Mouse (Mus musculus): ENCODE measurements at regions not wholly inside any gene's neighbourhood (a gene's known extent, or its start where the extent isn't known, plus 50 kb on each side); places are given as distances from the start of the nearest gene placed in this dataset.

GRCm38 (mm10) chr13:112062024-112062423 is 226.2 kb upstream of the Ankrd55 start:
- Histone ChIP-seq H3K4me3 (ENCODE audit: low read depth, low read length) (no peak overlapping the region), H3K4me2 (ENCODE audit: low read depth) (no peak overlapping the region), H3K36me3 (ENCODE audit: control insufficient read depth, insufficient read depth, low read length) (no peaks in the 10 kb centered on the region), H3K27ac (ENCODE audit: low read depth, low read length) (no peak overlapping the region), H3K27me3 (ENCODE audit: control insufficient read depth, insufficient read depth, low read length) (no peaks in the 10 kb centered on the region), H3K9me3 (ENCODE audit: control insufficient read depth, low read length) (no peaks in the 10 kb centered on the region), H3K4me1 (ENCODE audit: control insufficient read depth, insufficient read depth, low read length) (no peaks in the 10 kb centered on the region), H3K9ac (ENCODE audit: low read length) (no peak overlapping the region)
- WGBS = 92% methylated on average over 8 of the region's 8 CpGs
- ATAC-seq (ENCODE audit: insufficient read depth, low FRiP score, low TSS enrichment) (no peak), DNase-seq (ENCODE audit: low spot score) (no peak)

GRCm38 (mm10) chr13:112063409-112064111 is 224.7 kb upstream of the Ankrd55 start:
- no peak for ATAC-seq (ENCODE audit: insufficient read depth, low FRiP score, low TSS enrichment)
- Histone ChIP-seq H3K4me2 (ENCODE audit: low read depth) (no peak overlapping the region), H3K4me3 (ENCODE audit: low read depth, low read length) (no peak overlapping the region), H3K27me3 (ENCODE audit: control insufficient read depth, insufficient read depth, low read length) (no peaks in the 10 kb centered on the region), H3K9me3 (ENCODE audit: control insufficient read depth, low read length) (no peaks in the 10 kb centered on the region), H3K36me3 (ENCODE audit: control insufficient read depth, insufficient read depth, low read length) (no peaks in the 10 kb centered on the region), H3K27ac (ENCODE audit: low read depth, low read length) (no peak overlapping the region), H3K9ac (ENCODE audit: low read length) (no peak overlapping the region), H3K4me1 (ENCODE audit: control insufficient read depth, insufficient read depth, low read length) (no peaks in the 10 kb centered on the region)
- no peak for DNase-seq (ENCODE audit: low spot score)
- WGBS = 59% methylated on average over 11 of the region's 11 CpGs

GRCm38 (mm10) chr13:112064681-112065080 is 223.6 kb upstream of the Ankrd55 start:
- 83% methylated on average over 10 of the region's 10 CpGs for WGBS
- H3K4me3 ChIP-seq (ENCODE audit: low read depth, low read length) = no peak overlapping the region
- H3K9ac ChIP-seq (ENCODE audit: low read length) = no peak overlapping the region
- no peak overlapping the region for H3K27ac ChIP-seq (ENCODE audit: low read depth, low read length)
- H3K27me3 ChIP-seq (ENCODE audit: control insufficient read depth, insufficient read depth, low read length) = no peaks in the 10 kb centered on the region
- H3K9me3 ChIP-seq (ENCODE audit: control insufficient read depth, low read length) = no peaks in the 10 kb centered on the region
- no peak overlapping the region for H3K4me2 ChIP-seq (ENCODE audit: low read depth)
- no peaks in the 10 kb centered on the region for H3K4me1 ChIP-seq (ENCODE audit: control insufficient read depth, insufficient read depth, low read length)
- ATAC-seq (ENCODE audit: insufficient read depth, low FRiP score, low TSS enrichment) (no peak), DNase-seq (ENCODE audit: low spot score) (no peak)
- H3K36me3 ChIP-seq (ENCODE audit: control insufficient read depth, insufficient read depth, low read length) = no peaks in the 10 kb centered on the region

- Histone ChIP-seq H3K27me3 (ENCODE audit: control insufficient read depth, insufficient read depth, low read length) (no peaks in the 10 kb centered on the region), H3K9me3 (ENCODE audit: control insufficient read depth, low read length) (no peaks in the 10 kb centered on the region), H3K4me1 (ENCODE audit: control insufficient read depth, insufficient read depth, low read length) (no peaks in the 10 kb centered on the region), H3K4me3 (ENCODE audit: low read depth, low read length) (no peak overlapping the region), H3K27ac (ENCODE audit: low read depth, low read length) (no peak overlapping the region), H3K9ac (ENCODE audit: low read length) (no peak overlapping the region), H3K4me2 (ENCODE audit: low read depth) (no peak overlapping the region), H3K36me3 (ENCODE audit: control insufficient read depth, insufficient read depth, low read length) (no peaks in the 10 kb centered on the region)
- ATAC-seq (ENCODE audit: insufficient read depth, low FRiP score, low TSS enrichment) (no peak), DNase-seq (ENCODE audit: low spot score) (no peak)
- WGBS = 88% methylated on average over 20 of the region's 20 CpGs
These were observed 221.0 kb upstream of the Ankrd55 start for GRCm38 (mm10) chr13:112067066-112067847.

GRCm38 (mm10) chr13:112070757-112071156 is 217.5 kb upstream of the Ankrd55 start:
- Histone ChIP-seq H3K4me1 (ENCODE audit: control insufficient read depth, insufficient read depth, low read length) (no peaks in the 10 kb centered on the region), H3K4me3 (ENCODE audit: low read depth, low read length) (no peak overlapping the region), H3K4me2 (ENCODE audit: low read depth) (no peak overlapping the region), H3K9me3 (ENCODE audit: control insufficient read depth, low read length) (no peaks in the 10 kb centered on the region), H3K27me3 (ENCODE audit: control insufficient read depth, insufficient read depth, low read length) (no peaks in the 10 kb centered on the region), H3K36me3 (ENCODE audit: control insufficient read depth, insufficient read depth, low read length) (no peaks in the 10 kb centered on the region), H3K27ac (ENCODE audit: low read depth, low read length) (no peak overlapping the region), H3K9ac (ENCODE audit: low read length) (no peak overlapping the region)
- no peak for DNase-seq (ENCODE audit: low spot score)
- WGBS = 92% methylated on average over 4 of the region's 4 CpGs
- ATAC-seq (ENCODE audit: insufficient read depth, low FRiP score, low TSS enrichment) = no peak

GRCm38 (mm10) chr13:112071209-112071955 is 216.9 kb upstream of the Ankrd55 start:
- ATAC-seq (ENCODE audit: insufficient read depth, low FRiP score, low TSS enrichment) (no peak), DNase-seq (ENCODE audit: low spot score) (no peak)
- 91% methylated on average over 10 of the region's 10 CpGs for WGBS

GRCm38 (mm10) chr13:112071956-112072314 is 216.3 kb upstream of the Ankrd55 start:
- H3K4me1 ChIP-seq (ENCODE audit: control insufficient read depth, insufficient read depth, low read length) = no peaks in the 10 kb centered on the region
- no peak for ATAC-seq (ENCODE audit: insufficient read depth, low FRiP score, low TSS enrichment)

More at GRCm38 (mm10) chr13:112071209-112071955, 216.9 kb upstream of the Ankrd55 start:
- H3K9me3 ChIP-seq (ENCODE audit: control insufficient read depth, low read length) = no peaks in the 10 kb centered on the region
- no peaks in the 10 kb centered on the region for H3K27me3 ChIP-seq (ENCODE audit: control insufficient read depth, insufficient read depth, low read length)
- no peak overlapping the region for H3K9ac ChIP-seq (ENCODE audit: low read length)
- no peak overlapping the region for H3K27ac ChIP-seq (ENCODE audit: low read depth, low read length)
- H3K4me2 ChIP-seq (ENCODE audit: low read depth) = no peak overlapping the region
- H3K4me3 ChIP-seq (ENCODE audit: low read depth, low read length) = no peak overlapping the region
- H3K36me3 ChIP-seq (ENCODE audit: control insufficient read depth, insufficient read depth, low read length) = no peaks in the 10 kb centered on the region
- no peaks in the 10 kb centered on the region for H3K4me1 ChIP-seq (ENCODE audit: control insufficient read depth, insufficient read depth, low read length)

GRCm38 (mm10) chr13:112073519-112074406 is 214.5 kb upstream of the Ankrd55 start:
- no peak overlapping the region for H3K27ac ChIP-seq (ENCODE audit: low read depth, low read length)
- no peak overlapping the region for H3K4me3 ChIP-seq (ENCODE audit: low read depth, low read length)
- H3K9ac ChIP-seq (ENCODE audit: low read length) = no peak overlapping the region
- H3K36me3 ChIP-seq (ENCODE audit: control insufficient read depth, insufficient read depth, low read length) = no peaks in the 10 kb centered on the region
- WGBS = 86% methylated on average over 6 of the region's 6 CpGs
- H3K27me3 ChIP-seq (ENCODE audit: control insufficient read depth, insufficient read depth, low read length) = no peaks in the 10 kb centered on the region
- no peaks in the 10 kb centered on the region for H3K9me3 ChIP-seq (ENCODE audit: control insufficient read depth, low read length)
- H3K4me1 ChIP-seq (ENCODE audit: control insufficient read depth, insufficient read depth, low read length) = no peaks in the 10 kb centered on the region
- ATAC-seq (ENCODE audit: insufficient read depth, low FRiP score, low TSS enrichment) = no peak
- no peak overlapping the region for H3K4me2 ChIP-seq (ENCODE audit: low read depth)
- no peak for DNase-seq (ENCODE audit: low spot score)

More at GRCm38 (mm10) chr13:112071956-112072314, 216.3 kb upstream of the Ankrd55 start:
- Histone ChIP-seq H3K4me3 (ENCODE audit: low read depth, low read length) (no peak overlapping the region), H3K9me3 (ENCODE audit: control insufficient read depth, low read length) (no peaks in the 10 kb centered on the region), H3K27ac (ENCODE audit: low read depth, low read length) (no peak overlapping the region), H3K9ac (ENCODE audit: low read length) (no peak overlapping the region), H3K36me3 (ENCODE audit: control insufficient read depth, insufficient read depth, low read length) (no peaks in the 10 kb centered on the region), H3K27me3 (ENCODE audit: control insufficient read depth, insufficient read depth, low read length) (no peaks in the 10 kb centered on the region), H3K4me2 (ENCODE audit: low read depth) (no peak overlapping the region)
- 89% methylated on average over 3 of the region's 3 CpGs for WGBS
- DNase-seq (ENCODE audit: low spot score) = no peak

Data from neural tube, embryonic 11.5 days (tissue).